27 mouse cellular contexts compared by ENCODE assay signal in genomic region chrX:53097786-53098185, GRCm38 (mm10).
"Had no signal": no experiment of that assay in that cellular context is flagged by ENCODE, and none has a peak within 500 bp of the region (broad histone marks: within the 10 kb centered on the region; RNA-seq: fewer than 3 reads in every experiment).

No protein-coding gene starts in this region.

- H3K9ac ChIP-seq: heart, embryonic 12.5 days; hindbrain, embryonic 13.5 days; hindbrain, embryonic 15.5 days; kidney, embryonic 15.5 days; limb, embryonic 13.5 days; limb, embryonic 15.5 days; liver, embryonic 12.5 days; liver, embryonic 14.5 days had no signal

- H3K4me3 ChIP-seq: gastrocnemius, adult 2 months; heart, embryonic 10.5 days; heart, embryonic 12.5 days; hindbrain, embryonic 10.5 days; hindbrain, embryonic 13.5 days; hindbrain, embryonic 15.5 days; kidney, embryonic 15.5 days; limb, embryonic 13.5 days; limb, embryonic 15.5 days; liver, embryonic 12.5 days had no signal

- H3K9me3 ChIP-seq: heart, embryonic 10.5 days; heart, embryonic 12.5 days; hindbrain, embryonic 10.5 days; hindbrain, embryonic 13.5 days; hindbrain, embryonic 15.5 days; kidney, embryonic 15.5 days; limb, embryonic 13.5 days; limb, embryonic 15.5 days; liver, embryonic 12.5 days had no signal

- H3K4me2 ChIP-seq: heart, embryonic 12.5 days; hindbrain, embryonic 13.5 days; hindbrain, embryonic 15.5 days; kidney, embryonic 15.5 days; limb, embryonic 13.5 days; limb, embryonic 15.5 days; liver, embryonic 12.5 days had no signal

- H3K27ac ChIP-seq: gastrocnemius, adult 2 months; heart, embryonic 10.5 days; hindbrain, embryonic 10.5 days; hindbrain, embryonic 13.5 days; hindbrain, embryonic 15.5 days; hindbrain, postnatal 0 days; kidney, embryonic 15.5 days; kidney, postnatal 0 days; limb, embryonic 13.5 days; limb, embryonic 15.5 days; liver, embryonic 12.5 days; liver, embryonic 14.5 days had no signal

- H3K36me3 ChIP-seq: heart, embryonic 10.5 days; heart, embryonic 12.5 days; hindbrain, embryonic 10.5 days; hindbrain, embryonic 13.5 days; hindbrain, embryonic 15.5 days; kidney, embryonic 15.5 days; limb, embryonic 13.5 days; limb, embryonic 15.5 days; liver, embryonic 12.5 days had no signal

- H3K4me1 ChIP-seq: hindbrain, embryonic 10.5 days; hindbrain, embryonic 13.5 days; hindbrain, embryonic 15.5 days; kidney, embryonic 15.5 days had no signal

- H3K27me3 ChIP-seq: heart, embryonic 12.5 days; hindbrain, embryonic 13.5 days; hindbrain, embryonic 15.5 days; limb, embryonic 15.5 days; liver, embryonic 12.5 days had no signal

- DNase-seq: gastrocnemius, adult 2 months; gastrocnemius, postnatal 10 days; gastrocnemius, postnatal 25 days; heart, adult 18-20 months; heart, postnatal 10 days; heart, postnatal 4 days; kidney, adult 11 months; kidney, adult 2 months; kidney, adult 9 months; kidney, postnatal 14 days; kidney, postnatal 36 days; layer of hippocampus, adult 9-11 months; layer of hippocampus, postnatal 36 days; left cerebral cortex, postnatal 4 days had no signal

- ATAC-seq: hindbrain, postnatal 0 days; intestine, embryonic 16.5 days; liver, embryonic 12.5 days had no signal
